In the genomic region with DNA sequence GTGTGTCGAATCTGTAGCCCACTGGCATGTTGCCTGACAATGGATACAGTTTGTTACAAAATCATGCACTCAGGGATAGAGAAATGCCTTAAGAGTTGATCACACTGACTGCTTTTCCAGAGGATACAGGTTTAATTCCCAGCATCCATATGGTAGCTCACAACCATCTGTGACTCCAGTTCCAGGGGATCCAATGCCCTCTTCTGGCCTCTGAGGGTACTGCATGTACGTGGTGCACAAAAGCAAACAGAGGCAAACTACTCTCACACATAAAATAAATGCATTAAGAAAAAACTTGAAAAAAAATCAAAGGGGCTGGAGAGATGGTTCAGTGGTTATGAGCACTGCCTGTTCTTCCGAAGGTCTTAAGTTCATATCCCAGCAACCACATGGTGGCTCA, we compare ENCODE assay signal across 14 mouse cellular contexts. TPM values are rescaled to one million over a fixed set of nuclear protein-coding genes. Genes with fewer than 3 reads are reported as not detected.
DNase-seq lines count a peak whose midpoint lies in the region; ATAC-seq and TF ChIP-seq lines count a peak whose summit lies in the region.
"Had no signal": no experiment of that assay in that cellular context is flagged by ENCODE, and none has a peak within 500 bp of the region (broad histone marks: within the 10 kb centered on the region; RNA-seq: fewer than 3 reads in every experiment).

No protein-coding gene starts in this region.

- WGBS in intestine, postnatal 0 days = 73% methylated on average over 3 of the region's 3 CpGs
- 74% methylated on average over 3 of the region's 3 CpGs for WGBS in intestine, embryonic 15.5 days

- peak; percentile 63 for TF ChIP-seq CTCF in intestine, postnatal 0 days (IDR thresholded peaks at IDR 0.05; ENCODE audit: low read depth)

- peak; percentile 37 for DNase-seq in lung, postnatal 36 days
- DNase-seq in lung, postnatal 25 days (ENCODE audit: low spot score) = no peak
- peak; percentile 60 for DNase-seq in ES-CJ7 (ENCODE audit: low read depth, low spot score)
- DNase-seq in induced T-regulatory cell, adult 2 months (ENCODE audit: low read depth) = peak; percentile 29
- DNase-seq in retina, postnatal 1 day = no peak
- DNase-seq: heart, postnatal 14 days; kidney, postnatal 14 days; right cerebral cortex, postnatal 14 days; thymus, postnatal 25 days had no signal

- H3K4me3 ChIP-seq in intestine, postnatal 0 days (ENCODE audit: low read depth, low read length) = no peak overlapping the region
- H3K4me3 ChIP-seq in intestine, embryonic 15.5 days (replicated peaks) = no peak overlapping the region
- H3K4me3 ChIP-seq: embryonic facial prominence, embryonic 12.5 days; limb, embryonic 12.5 days; midbrain, embryonic 12.5 days had no signal

- H3K9ac ChIP-seq in intestine, postnatal 0 days (ENCODE audit: low read depth, low read length) = no peak overlapping the region
- no peak overlapping the region for H3K9ac ChIP-seq in intestine, embryonic 15.5 days
- H3K9ac ChIP-seq: embryonic facial prominence, embryonic 12.5 days; limb, embryonic 12.5 days; midbrain, embryonic 12.5 days had no signal

- H3K4me1 ChIP-seq in intestine, postnatal 0 days (replicated peaks; ENCODE audit: control insufficient read depth, insufficient read depth, low read length) = no peaks in the 10 kb centered on the region
- H3K4me1 ChIP-seq in intestine, embryonic 15.5 days (replicated peaks) = no peaks in the 10 kb centered on the region
- H3K4me1 ChIP-seq: limb, embryonic 12.5 days had no signal

- ATAC-seq in intestine, postnatal 0 days = no peak
- ATAC-seq in intestine, embryonic 15.5 days = no peak

- no peaks in the 10 kb centered on the region for H3K9me3 ChIP-seq in intestine, postnatal 0 days (ENCODE audit: control insufficient read depth)
- no peaks in the 10 kb centered on the region for H3K9me3 ChIP-seq in intestine, embryonic 15.5 days
- H3K9me3 ChIP-seq: embryonic facial prominence, embryonic 12.5 days had no signal

- peaks cover 61% of the 10 kb centered on the region for H3K36me3 ChIP-seq in intestine, postnatal 0 days (ENCODE audit: control insufficient read depth, insufficient read depth)
- 0 out of 2 replicates have a peak, but pooled peaks cover 5% of the 10 kb centered on the region for H3K36me3 ChIP-seq in intestine, embryonic 15.5 days
- H3K36me3 ChIP-seq: embryonic facial prominence, embryonic 12.5 days; limb, embryonic 12.5 days; midbrain, embryonic 12.5 days had no signal

- no peak overlapping the region for H3K27ac ChIP-seq in intestine, postnatal 0 days (ENCODE audit: low read depth, low read length)
- no peak overlapping the region for H3K27ac ChIP-seq in intestine, embryonic 15.5 days
- H3K27ac ChIP-seq: embryonic facial prominence, embryonic 12.5 days; limb, embryonic 12.5 days; midbrain, embryonic 12.5 days had no signal

- H3K4me2 ChIP-seq in intestine, postnatal 0 days (replicated peaks; ENCODE audit: low read depth) = no peak overlapping the region
- no peak overlapping the region for H3K4me2 ChIP-seq in intestine, embryonic 15.5 days (replicated peaks)
- H3K4me2 ChIP-seq: embryonic facial prominence, embryonic 12.5 days; limb, embryonic 12.5 days; midbrain, embryonic 12.5 days had no signal

- H3K27me3 ChIP-seq in intestine, postnatal 0 days (replicated peaks; ENCODE audit: control insufficient read depth, insufficient read depth, low read length) = no peaks in the 10 kb centered on the region
- peaks cover 19% of the 10 kb centered on the region for H3K27me3 ChIP-seq in intestine, embryonic 15.5 days (replicated peaks)

RNA-seq across cellular contexts. Expression of a gene that starts 26.6 kb away (rescaled TPM):
- polyA plus RNA-seq in intestine, postnatal 0 days (2015; fragmentation: Nextera tagmentation; extraction: Ambion mirVana) = 0.20 TPM in 2 replicates
- 0.27 and 0.36 TPM in 2 replicates for polyA plus RNA-seq in intestine, embryonic 15.5 days (2015; fragmentation: Nextera tagmentation; extraction: Ambion mirVana)

RNA-seq across cellular contexts. Expression of a gene that starts 44.9 kb away (rescaled TPM):
- 0.99 and 1.1 TPM in 2 replicates for polyA plus RNA-seq in intestine, postnatal 0 days (2015; fragmentation: Nextera tagmentation; extraction: Ambion mirVana)
- 3.1 and 3.6 TPM in 2 replicates for polyA plus RNA-seq in intestine, embryonic 15.5 days (2015; fragmentation: Nextera tagmentation; extraction: Ambion mirVana)

RNA-seq across cellular contexts. Expression of a gene that starts 53.6 kb away (rescaled TPM):
- polyA plus RNA-seq in intestine, postnatal 0 days (2015; fragmentation: Nextera tagmentation; extraction: Ambion mirVana) = 114 and 141 TPM in 2 replicates
- polyA plus RNA-seq in intestine, embryonic 15.5 days (2015; fragmentation: Nextera tagmentation; extraction: Ambion mirVana) = 68.4 and 74.3 TPM in 2 replicates

Comparison
In these comparisons a context has a peak if more than half of its experiments do, and no peak if none do; other contexts are left out.
1. DNase-seq: peak in lung, postnatal 36 days (single experiment), ES-CJ7 (single experiment) and induced T-regulatory cell, adult 2 months (single experiment); none in lung, postnatal 25 days (single experiment) and retina, postnatal 1 day (single experiment).